Mouse (Mus musculus) induced T-regulatory cell, adult 2 months (primary cell): ENCODE results near the gene Rtcb.

Source experiments
- DNase-seq: peaks from one replicate; pipeline ENCODE4 v3.0.0-alpha.2; 2012; ENCODE audit warnings: low read depth

Rtcb gene

DNA sequence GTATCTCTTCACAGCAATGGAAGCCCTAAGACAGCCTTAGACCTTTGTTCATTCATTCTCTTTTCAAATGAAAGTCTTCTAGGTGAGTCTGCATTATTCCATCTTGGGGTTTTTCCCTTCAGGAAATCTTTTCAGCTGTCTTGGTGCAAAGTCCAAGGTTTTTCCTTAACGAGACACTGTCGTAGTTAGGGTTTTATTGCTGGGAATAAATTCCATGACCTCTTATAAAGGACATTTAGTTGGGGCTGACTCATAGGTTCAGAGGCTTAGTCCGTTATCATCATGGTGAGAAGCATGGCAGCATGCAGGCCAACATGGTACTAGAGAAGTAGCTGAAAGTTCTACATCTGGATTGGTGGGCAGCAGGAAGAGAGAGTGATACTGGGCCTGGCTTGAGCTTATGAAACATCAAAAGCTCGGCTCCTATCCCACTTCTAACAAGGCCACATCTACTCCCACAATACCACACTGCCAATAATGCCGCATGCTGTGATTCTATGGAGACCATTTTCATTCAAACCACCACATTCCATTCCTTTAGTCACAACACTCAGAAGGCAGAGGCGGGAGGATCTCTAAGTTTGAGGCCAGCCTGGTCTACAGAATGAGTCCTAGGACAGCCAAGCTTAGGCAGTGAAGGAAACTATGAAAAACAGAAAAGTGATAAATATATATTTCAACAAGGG lies 21.2 kb downstream of the Rtcb start:
- DNase-seq = no peak

DNA sequence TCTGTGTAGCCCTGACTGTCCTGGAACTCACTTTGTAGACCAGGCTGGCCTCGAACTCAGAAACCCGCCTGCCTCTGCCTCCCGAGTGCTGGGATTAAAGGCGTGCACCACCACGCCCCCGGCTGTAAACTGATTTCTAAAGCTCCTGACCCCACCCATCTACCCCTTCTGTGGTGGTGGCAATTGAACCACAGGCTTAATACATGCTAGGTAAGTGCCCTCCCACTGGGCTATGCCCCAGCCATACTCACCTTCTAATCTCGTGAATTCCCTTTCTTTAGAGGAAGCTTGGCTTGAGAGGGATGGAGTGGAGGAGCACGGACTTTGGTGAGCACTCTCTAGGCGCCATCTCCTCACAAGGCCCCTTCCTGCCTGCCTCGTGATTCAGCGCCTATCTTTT lies 27.7 kb downstream of the Rtcb start:
- no peak for DNase-seq

DNA sequence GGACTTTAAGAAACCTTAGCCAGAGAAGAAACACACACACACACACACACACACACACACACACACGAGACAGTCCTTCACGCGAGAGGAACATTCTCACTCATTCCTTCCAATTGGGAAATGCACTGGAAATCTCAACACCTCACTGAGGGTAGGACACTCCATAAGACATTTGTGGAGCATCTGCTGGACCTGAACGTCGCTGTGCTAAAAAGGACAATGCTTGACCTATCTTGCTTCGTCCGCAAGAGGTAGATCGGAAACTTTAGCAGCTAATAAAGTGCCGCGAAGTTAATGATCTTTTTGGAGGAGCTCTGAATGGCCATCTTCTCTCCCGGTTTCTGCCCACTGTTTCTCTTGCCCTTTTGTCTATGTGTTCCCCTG lies 28.4 kb downstream of the Rtcb start:
- DNase-seq = no peak

DNA sequence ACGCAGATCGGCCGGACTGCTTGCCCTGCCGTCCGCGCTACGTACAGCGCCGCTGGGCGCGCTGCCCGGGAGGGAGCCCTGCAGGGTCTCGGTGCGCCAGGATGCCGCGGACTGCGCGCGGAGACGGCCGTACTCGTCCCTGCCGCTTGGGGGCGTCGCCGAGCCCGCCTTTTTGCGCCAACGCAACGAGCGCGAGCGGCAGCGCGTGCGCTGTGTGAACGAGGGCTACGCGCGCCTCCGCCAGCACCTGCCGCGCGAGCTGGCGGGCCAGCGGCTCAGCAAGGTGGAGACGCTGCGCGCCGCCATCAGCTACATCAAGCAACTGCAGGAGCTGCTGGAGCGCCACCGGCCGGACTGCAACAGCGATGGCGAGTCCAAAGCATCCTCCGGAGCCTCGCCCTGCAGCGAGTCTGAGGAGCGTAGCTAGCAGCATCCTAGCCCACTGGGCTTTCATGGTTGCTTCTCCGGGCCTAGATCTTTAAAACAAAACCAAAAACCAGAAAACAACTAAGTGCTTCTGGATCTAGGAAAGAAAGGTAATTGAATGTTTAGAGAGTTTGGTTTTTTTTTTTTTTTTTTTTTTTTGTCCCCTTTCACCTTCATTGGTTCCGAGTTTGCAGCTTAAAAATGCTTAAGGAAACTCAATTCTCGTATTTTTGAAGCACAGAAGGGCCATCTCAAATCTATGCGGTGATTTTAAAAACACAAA lies 29.0 kb downstream of the Rtcb start:
- DNase-seq = peak; percentile 85

DNA sequence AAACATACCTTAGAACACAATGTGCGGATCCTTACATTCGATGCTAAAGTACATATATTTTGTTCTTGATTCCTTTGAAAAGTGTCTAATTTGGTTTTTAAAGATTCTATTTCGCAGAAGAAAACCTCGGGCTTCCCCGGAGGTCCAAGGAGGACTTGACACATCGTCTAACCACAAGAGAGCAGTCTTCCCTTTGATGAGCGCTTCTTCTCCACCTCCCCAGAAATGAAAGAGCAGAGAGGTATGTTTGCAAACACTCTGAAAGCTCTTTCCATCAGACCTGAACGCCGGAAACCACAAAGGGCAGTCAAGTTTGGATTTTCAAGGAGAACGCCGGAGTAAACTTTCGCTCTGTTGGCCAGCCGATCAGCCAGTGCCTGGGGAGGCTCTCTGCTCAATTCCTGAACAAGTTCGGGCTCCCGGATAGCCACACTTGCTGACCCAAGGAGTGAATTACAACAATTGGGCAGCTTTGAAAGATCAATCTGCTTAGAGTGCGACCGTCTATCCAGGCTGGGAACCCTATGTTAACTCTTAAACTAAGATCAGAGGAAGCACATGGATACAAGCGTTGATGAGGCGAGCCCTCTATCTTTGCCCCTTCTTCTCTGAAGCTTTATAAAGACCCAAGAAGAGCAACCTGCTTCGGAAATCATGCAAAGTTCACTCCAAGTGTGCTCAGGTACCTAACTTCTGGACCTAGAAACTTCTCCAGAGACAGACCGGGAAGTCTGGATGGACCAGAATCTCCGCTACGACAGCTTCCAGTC lies 29.8 kb downstream of the Rtcb start, which contains the start of gene Ascl4:
Ascl4 (plus strand) TSS at position 6 of the 770 bp plus-strand sequence.
- DNase-seq = peak; percentile 68

DNA sequence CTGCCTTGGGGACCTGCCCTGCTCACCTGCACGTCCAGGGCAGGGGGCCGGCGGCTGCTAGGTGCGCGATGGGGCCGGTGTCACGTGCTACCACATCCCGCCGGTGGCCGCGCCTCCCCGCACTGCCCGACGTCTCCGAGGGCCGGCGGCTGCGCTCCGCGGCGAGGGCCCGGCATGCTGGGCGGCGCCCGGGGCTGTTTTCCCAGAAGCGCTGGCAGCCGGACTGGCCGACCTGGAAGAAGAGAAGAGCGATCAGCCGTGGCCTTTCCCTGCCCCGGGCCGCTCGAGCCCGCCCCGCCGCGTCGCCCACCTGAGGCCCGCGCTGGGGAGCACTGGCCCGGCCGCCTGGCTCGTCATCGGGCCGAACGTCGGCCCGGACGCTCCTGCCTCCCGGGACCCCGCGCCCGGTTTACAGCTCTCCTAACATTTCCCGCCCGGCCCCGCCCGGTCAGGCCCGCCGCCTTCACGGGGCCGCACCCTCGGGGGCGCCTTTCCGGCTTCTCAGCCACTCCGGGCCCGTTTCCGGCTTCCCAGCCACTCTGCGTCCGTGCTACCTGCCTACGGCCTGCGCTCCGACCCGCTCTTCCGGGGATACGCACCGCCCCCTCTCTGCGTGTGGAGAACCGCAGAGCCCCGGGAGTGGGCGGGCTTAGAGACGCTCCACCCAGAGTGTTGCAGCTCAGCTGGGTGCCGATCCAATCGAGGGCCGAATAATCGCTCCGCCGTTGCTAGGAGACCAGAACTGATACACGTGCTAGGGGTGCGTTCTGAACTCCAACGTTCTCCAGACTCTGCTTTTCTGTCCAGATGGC lies 40.9 kb downstream of the Rtcb start, which contains the start of gene Prdm4:
Prdm4 (minus strand) TSS at position 645 of the 812 bp plus-strand sequence.
- peak; percentile 99 for DNase-seq
